Mouse (Mus musculus) mammary gland, adult 2 months (tissue): ENCODE results near the gene Nrn1l. TPM values are rescaled to one million over a fixed set of nuclear protein-coding genes. Genes with fewer than 3 reads are reported as not detected.

Experiments used
- polyA plus RNA-seq: library from polyadenylated mRNA; depleted of rRNA; stranded (reverse); fragments of >200 nt; gene quantifications from 2 replicates; pipeline ENCODE4 v1.2.3, GENCODE M21; 2012; ENCODE audit warnings: low replicate concordance; rRNA removed

The Nrn1l gene
- polyA plus RNA-seq: 2.1 and 5.6 TPM in 2 replicates

DNA sequence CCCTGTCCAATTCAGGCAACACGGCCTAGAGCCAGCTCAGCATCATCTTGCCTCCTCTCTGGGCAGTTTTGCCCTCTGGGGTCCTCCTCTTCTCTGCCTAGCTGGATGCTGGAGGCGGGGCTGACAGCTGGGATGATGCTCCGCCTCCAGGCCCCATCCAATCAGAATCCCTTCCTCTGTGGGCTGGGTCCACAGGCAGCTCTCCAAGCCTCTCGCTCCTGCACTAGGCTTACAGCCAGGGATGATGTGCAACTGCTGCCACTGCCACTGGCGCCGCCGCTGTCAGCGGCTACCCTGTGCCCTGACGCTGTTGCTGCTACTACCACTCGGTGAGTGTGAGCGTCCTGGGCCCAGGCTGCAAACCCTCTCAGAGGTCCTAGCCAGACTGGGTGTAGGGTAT is at the start of gene Nrn1l:
Gene Nrn1l (plus strand): TSS at position 229 of the 400 bp plus-strand sequence.

DNA sequence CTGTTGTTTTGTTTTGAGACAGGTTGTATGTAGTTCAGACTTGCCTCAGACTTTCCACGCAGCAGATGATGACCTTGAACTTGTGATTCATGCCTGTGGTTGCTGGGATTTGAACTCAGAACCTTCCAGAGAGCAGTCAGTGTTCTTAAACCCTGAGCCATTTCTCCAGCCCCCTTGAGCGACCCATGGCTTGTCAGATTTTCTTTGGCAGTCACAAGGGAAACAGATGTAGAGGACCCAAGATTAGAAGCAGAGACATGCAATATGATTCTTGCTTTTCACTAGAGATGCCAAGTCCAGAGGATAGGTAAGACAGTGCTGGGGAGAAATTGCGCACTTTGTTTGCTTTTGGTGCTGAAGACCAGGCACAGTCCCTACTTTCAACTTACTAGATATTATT is 40.2 kb upstream of the Nrn1l start, which contains the start of gene Cenpt:
Gene Cenpt (minus strand): TSS at position 101 of the 400 bp plus-strand sequence.

DNA sequence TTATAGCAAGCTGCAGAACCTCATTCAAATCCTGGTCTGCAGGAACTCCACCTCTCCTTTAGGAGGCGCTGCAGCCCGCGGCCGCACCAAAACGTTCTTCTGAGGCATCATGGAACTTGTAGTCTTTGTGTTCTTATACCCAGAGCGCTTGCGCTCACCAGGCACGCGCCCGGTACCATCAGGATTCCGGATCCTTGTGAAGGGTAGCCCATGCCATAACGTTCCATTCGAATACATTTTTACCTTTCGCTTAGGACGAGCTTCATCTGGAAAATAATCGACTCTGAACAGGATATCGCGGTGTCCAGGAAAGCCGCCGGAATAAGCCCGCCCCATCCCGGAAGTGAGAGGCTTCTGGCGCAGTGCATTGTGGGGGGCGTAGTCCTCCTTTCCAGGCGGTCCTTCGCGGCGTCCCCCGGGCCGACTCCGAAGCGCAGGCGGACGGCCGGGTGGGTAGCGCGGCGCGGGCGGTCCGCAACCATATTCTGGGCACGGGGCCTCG is 38.6 kb upstream of the Nrn1l start, which contains the start of gene Thap11:
Gene Thap11 (plus strand): TSS at position 418 of the 502 bp plus-strand sequence.

DNA sequence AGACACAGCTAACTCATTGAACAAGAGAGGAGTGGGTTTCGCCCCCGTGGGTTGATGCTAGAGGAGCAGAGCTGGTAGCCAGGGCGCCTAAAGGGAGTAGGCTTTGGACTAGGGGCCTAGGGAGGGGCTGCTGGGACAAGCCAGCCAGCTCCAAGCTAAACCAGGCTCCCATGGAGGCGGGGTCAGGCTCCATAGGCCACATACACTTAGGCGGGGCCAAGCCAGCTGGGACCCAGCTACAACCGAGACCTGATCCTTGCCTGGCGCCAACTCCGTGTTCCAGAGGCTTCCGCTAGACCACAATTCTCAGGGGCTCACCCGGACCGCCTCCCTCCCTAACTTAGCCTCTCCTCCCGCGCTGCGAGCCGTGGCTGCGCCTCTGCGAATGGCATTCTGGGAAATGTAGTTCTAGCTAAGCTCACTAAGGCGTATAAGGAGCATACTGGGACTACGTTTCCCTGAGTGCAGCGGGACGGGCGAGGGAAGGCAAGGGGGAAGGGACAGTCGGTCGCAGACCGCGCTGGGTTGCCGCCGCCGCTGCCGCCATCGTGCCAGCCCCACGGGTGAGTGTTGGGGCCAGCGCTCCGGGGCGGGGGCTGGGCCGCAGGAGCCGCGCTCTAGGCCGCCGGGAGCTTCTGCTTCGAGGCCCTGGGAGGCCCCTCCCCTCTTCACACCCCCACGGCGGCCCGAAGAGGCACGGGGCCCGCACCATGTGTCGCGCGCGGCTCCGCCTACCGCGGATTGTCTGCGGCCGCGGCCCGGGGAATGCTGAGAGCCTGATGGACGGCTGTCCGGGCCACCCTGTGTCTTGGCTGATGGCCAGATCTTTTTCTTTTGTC is 33.0 kb upstream of the Nrn1l start, which contains the start of gene Nutf2:
Gene Nutf2 (plus strand): TSS at position 438 of the 839 bp plus-strand sequence.

DNA sequence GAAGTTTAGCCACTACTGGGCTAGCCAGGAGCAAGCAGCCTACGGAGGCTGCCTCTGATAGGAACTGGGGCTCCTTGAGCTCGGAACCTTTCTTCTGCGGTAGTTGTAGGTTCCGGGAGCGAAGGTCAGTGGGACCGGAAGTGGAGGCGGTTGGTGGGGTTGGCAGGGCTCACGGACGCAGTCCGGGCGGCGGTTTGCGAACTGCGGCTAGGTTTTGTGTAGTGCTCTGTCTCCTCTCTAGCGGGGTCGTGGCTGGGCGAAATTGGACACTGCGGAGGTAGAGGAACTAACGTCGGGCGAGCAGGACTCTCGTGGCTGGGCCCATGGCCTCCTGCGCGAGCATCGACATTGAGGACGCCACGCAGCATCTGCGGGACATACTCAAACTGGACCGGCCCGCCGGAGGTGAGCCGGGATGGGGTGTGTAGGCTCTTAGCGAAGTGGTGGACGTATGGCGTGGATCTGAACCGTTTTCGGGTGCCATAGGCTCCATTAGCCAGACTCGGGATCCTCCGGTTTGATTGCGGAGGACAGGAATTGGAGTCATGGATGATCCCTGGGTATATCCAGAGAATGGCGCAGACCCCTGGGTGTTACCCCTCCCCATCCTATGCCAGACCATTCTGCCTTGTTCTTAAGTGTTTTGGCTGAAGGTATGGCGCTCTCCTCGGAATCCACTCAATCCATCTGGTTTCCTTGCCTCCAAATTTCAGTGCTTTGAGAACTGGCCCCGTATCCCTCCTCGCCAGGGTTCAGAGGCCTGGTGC is 12.4 kb upstream of the Nrn1l start, which contains the start of gene Edc4:
Gene Edc4 (plus strand): TSS at position 128 of the 767 bp plus-strand sequence.

DNA sequence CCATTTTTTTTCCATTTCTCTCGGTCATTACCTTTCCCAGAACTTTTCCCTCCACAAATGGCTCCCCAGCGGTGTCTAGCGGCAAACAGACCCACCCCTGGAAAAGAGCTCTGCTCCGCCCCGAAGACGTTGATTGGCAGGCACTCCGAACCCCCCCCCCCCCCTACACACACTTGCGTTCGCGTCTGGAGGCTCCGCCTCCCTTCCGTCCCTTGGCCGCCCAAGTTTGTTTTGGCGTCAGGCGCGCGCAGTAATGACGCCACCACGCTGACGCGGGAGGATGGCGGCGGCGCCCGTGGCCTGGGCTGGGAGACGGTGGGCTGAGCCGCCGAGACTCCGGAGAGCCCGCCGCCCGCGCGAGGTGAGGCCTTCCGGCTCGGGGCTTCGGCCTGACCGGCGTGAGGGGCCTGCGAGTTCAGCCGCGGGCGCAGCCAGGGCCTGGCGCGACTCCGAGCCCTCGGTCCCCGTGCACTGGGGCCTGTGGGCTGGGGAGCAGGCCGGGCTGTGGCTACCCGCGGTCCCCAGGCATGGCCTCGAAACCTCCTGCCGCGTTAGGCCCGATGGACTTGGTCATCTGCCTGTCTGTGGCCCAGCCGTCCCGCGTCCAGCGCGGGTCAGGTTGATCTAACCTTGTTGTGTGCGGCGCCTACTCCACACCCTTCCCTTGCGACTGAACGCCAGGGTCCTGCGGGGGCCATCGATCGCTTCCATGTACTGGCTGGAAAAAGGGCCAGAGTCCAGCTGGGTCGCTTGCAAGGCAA is 7.0 kb downstream of the Nrn1l start, which contains the start of gene Pskh1:
Gene Pskh1 (plus strand): TSS at position 262 of the 761 bp plus-strand sequence.

DNA sequence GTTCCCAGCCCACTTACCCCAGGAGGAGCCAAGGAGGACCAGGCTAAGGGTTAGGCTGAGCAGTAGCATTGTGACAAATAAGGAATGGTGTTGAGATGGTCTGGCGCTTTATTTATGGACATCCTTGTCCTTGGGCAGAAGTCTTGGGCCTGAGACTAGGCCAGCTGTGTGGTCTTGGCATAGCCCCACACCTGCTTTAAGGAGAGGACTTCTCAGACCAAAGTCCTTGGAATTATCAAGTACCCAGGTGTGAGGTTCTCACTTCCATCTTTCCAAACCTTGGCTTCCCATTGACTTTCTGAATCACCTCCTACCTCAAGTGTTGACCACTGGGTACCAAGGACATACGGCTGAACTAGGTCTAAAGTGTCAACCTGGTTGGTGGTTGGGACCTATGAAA is 40.4 kb downstream of the Nrn1l start, which contains the start of gene Ctrl:
Gene Ctrl (minus strand): TSS at position 101 of the 400 bp plus-strand sequence.

DNA sequence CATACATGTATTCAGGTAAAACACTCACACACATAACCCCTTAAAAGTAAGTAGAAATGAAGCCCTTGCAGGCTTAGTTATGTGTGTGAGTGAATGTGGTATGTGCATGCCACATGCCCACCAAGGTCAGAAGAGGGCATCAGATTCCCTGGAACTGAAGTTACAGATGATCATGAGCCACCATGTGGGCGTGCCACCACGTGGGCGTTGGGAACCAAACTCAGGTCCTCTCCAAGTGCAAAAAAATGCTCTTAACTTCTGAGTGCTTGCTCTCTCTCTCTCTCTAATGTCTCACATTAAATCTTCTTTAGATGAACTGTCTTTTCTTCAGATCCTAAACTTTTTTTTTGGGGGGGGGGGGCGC is 44.9 kb downstream of the Nrn1l start, which contains the start of gene Psmb10:
Gene Psmb10 (minus strand): TSS at position 139 of the 364 bp plus-strand sequence.

DNA sequence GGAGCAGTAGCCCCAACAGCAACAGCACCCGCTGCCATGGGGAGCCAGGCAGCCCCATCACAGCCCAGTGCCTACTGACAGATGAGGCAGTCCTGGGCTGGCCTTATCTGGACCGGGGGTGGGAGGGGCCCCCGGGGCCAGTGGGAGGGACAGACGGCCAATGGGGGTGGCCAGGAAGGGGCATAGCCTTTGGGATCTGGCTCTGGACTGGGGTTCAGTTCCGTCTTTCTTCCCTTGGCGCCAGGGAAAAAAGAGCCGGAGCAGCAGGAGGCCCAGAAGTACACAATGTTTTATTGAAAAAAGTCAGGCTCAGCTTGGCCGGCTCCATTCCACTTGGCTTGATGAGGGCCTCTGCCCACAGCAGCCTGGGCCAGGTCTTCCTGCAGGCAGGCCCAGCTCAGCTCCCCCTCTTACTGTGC is 50.0 kb downstream of the Nrn1l start, which contains the start of gene Lcat:
Gene Lcat (minus strand): TSS at position 62 of the 419 bp plus-strand sequence.

Other genes starting within 250 kb of the Nrn1l start
- gene Carmil2, start 207.3 kb upstream of the Nrn1l start, polyA plus RNA-seq: 13.1 and 40.2 TPM in 2 replicates
- gene Acd, start 192.5 kb upstream of the Nrn1l start, polyA plus RNA-seq: 55.9 TPM in 2 replicates
- gene Pard6a, start 192.4 kb upstream of the Nrn1l start, polyA plus RNA-seq: 19.0 and 20.4 TPM in 2 replicates
- 0.12 TPM in 1 of 2 replicates, not detected in the other for gene 4933405L10Rik, start 185.9 kb upstream of the Nrn1l start, polyA plus RNA-seq
- gene Enkd1, start 185.4 kb upstream of the Nrn1l start, polyA plus RNA-seq: 5.1 and 10.4 TPM in 2 replicates
- 7.4 and 11.3 TPM in 2 replicates for gene Gfod2, start 134.9 kb upstream of the Nrn1l start, polyA plus RNA-seq
- gene Ranbp10, start 66.2 kb upstream of the Nrn1l start, polyA plus RNA-seq: 30.2 and 35.5 TPM in 2 replicates
- gene Tsnaxip1, start 65.8 kb upstream of the Nrn1l start, polyA plus RNA-seq: not detected in 2 replicates
- gene Cenpt, start 40.3 kb upstream of the Nrn1l start, polyA plus RNA-seq: 13.7 and 18.8 TPM in 2 replicates
- gene Thap11, start 38.4 kb upstream of the Nrn1l start, polyA plus RNA-seq: 47.9 and 76.8 TPM in 2 replicates
- gene Nutf2, start 33.0 kb upstream of the Nrn1l start, polyA plus RNA-seq: 16.7 and 34.9 TPM in 2 replicates
- 75.2 and 91.4 TPM in 2 replicates for gene Edc4, start 12.7 kb upstream of the Nrn1l start, polyA plus RNA-seq
- gene Pskh1, start 6.9 kb downstream of the Nrn1l start, polyA plus RNA-seq: 44.9 and 68.5 TPM in 2 replicates
- 3.0 and 3.2 TPM in 2 replicates for gene Ctrl, start 40.3 kb downstream of the Nrn1l start, polyA plus RNA-seq
- gene Psmb10, start 44.9 kb downstream of the Nrn1l start, polyA plus RNA-seq: 155 and 284 TPM in 2 replicates
- 4.1 and 5.4 TPM in 2 replicates for gene Lcat, start 49.8 kb downstream of the Nrn1l start, polyA plus RNA-seq
- gene Slc12a4, start 72.5 kb downstream of the Nrn1l start, polyA plus RNA-seq: 43.9 and 52.9 TPM in 2 replicates
- gene Dpep3, start 85.9 kb downstream of the Nrn1l start, polyA plus RNA-seq: 0.67 and 0.73 TPM in 2 replicates
- 16.2 and 27.0 TPM in 2 replicates for gene Dus2, start 97.8 kb downstream of the Nrn1l start, polyA plus RNA-seq
- not detected in 2 replicates for gene Dpep2nb, start 112.4 kb downstream of the Nrn1l start, polyA plus RNA-seq
- 10.0 and 17.6 TPM in 2 replicates for gene Ddx28, start 118.3 kb downstream of the Nrn1l start, polyA plus RNA-seq
- gene Nfatc3, start 165.3 kb downstream of the Nrn1l start, polyA plus RNA-seq: 29.5 and 59.1 TPM in 2 replicates
- 20.9 and 24.4 TPM in 2 replicates for gene Esrp2, start 243.4 kb downstream of the Nrn1l start, polyA plus RNA-seq